Mouse (Mus musculus) limb, embryonic 12.5 days (tissue): Measurements from ENCODE around the gene Hspa1l. TPM values are rescaled to one million over a fixed set of nuclear protein-coding genes. Genes with fewer than 3 reads are reported as not detected.
"Not testable (repeated sequence)": the region's sequence is repeated elsewhere in the genome, so short reads cannot be mapped to it uniquely, and the experiment has no call there.

Experiments used
- ATAC-seq: fragments of 200-750 bp; cut with Nextera tagmentation; 2 replicates; pipeline ENCODE4 v1.8.0; 2017; ENCODE audit warnings: low read depth, moderate TSS enrichment; ENCODE audit not compliant: insufficient number of reproducible peaks, insufficient read depth, low FRiP score, low TSS enrichment
- H3K27ac ChIP-seq: fragments of 300-500 bp; sonication (generic); 2 replicates; pipeline ENCODE4 v1.5.1; 2016; ENCODE audit warnings: mild to moderate bottlenecking, moderate library complexity
- H3K27me3 ChIP-seq: fragments of 300-500 bp; sonication (generic); 2 replicates; pipeline ENCODE4 v1.6.1; 2016; ENCODE audit warnings: mild to moderate bottlenecking, moderate library complexity
- H3K36me3 ChIP-seq: fragments of 300-500 bp; sonication (generic); 2 replicates; pipeline ENCODE4 v1.6.1; 2016; ENCODE audit warnings: mild to moderate bottlenecking, moderate library complexity
- H3K4me1 ChIP-seq: fragments of 300-500 bp; sonication (generic); replicated peaks from 2 replicates; pipeline ENCODE4 v1.6.1; 2016
- H3K4me2 ChIP-seq: fragments of 300-500 bp; sonication (generic); 2 replicates; pipeline ENCODE4 v1.6.1; 2016; ENCODE audit warnings: mild to moderate bottlenecking, moderate library complexity
- H3K4me3 ChIP-seq: fragments of 300-500 bp; sonication (generic); replicated peaks from 2 replicates; pipeline ENCODE4 v1.5.1; 2016; ENCODE audit warnings: mild to moderate bottlenecking
- H3K9ac ChIP-seq: fragments of 300-500 bp; sonication (generic); replicated peaks from 2 replicates; pipeline ENCODE4 v1.6.1; 2016; ENCODE audit warnings: mild to moderate bottlenecking, moderate library complexity
- H3K9me3 ChIP-seq: fragments of 300-500 bp; sonication (generic); 2 replicates; pipeline ENCODE4 v1.6.1; 2016; ENCODE audit warnings: mild to moderate bottlenecking, moderate library complexity
- WGBS: fragments of 180-500 bp; shearing (Covaris S2); methylation state at CpG from one replicate; pipeline ENCODE4 v1.1.7; 2016; 5-methylcytosine and 5-hydroxymethylcytosine counted together
- polyA plus RNA-seq: library from polyadenylated mRNA; unstranded; fragments of >200 nt; fragmentation: Nextera tagmentation; extraction: Ambion mirVana; gene quantifications from 2 replicates; pipeline ENCODE4 v1.2.1, GENCODE M21; 2016

Hspa1l gene
- polyA plus RNA-seq, 1 experiment from 2014 or later, result 1.0 TPM

- no peaks in the 10 kb centered on the region for H3K9me3 ChIP-seq
- WGBS, result 15% methylated on average over 12 of the region's 12 CpGs
- peak overlapping the region; percentile 91 for H3K27ac ChIP-seq
- H3K4me2 ChIP-seq, result peak overlapping the region; percentile 65
- peak overlapping the region; percentile 66; the same call in 1 of the 2 replicates for H3K9ac ChIP-seq
- H3K36me3 ChIP-seq, result no peaks in the 10 kb centered on the region
- H3K4me3 ChIP-seq, result peak overlapping the region; percentile 55
- H3K4me1 ChIP-seq, result peaks cover 8% of the 10 kb centered on the region
- ATAC-seq, result no peak
- H3K27me3 ChIP-seq, result peaks cover 42% of the 10 kb centered on the region
Observed at GRCm38 (mm10) chr17:34959881-34960515, 12.5 kb upstream of the Hspa1l start.

GRCm38 (mm10) chr17:34960702-34961493, 11.6 kb upstream of the Hspa1l start:
- Histone ChIP-seq H3K9me3 (no peaks in the 10 kb centered on the region), H3K36me3 (no peaks in the 10 kb centered on the region), H3K27ac (no peak overlapping the region), H3K4me3 (no peak overlapping the region), H3K4me2 (no peak overlapping the region), H3K4me1 (peaks cover 8% of the 10 kb centered on the region), H3K27me3 (peaks cover 35% of the 10 kb centered on the region), H3K9ac (no peak overlapping the region)
- ATAC-seq, result no peak

- peaks cover 33% of the 10 kb centered on the region for H3K27me3 ChIP-seq
- peaks cover 8% of the 10 kb centered on the region for H3K4me1 ChIP-seq
- H3K36me3 ChIP-seq, result no peaks in the 10 kb centered on the region
- H3K4me3 ChIP-seq, result no peak overlapping the region
- ATAC-seq, result no peak
- H3K9me3 ChIP-seq, result no peaks in the 10 kb centered on the region
- no peak overlapping the region for H3K4me2 ChIP-seq
- H3K9ac ChIP-seq, result peak overlapping the region; percentile 37; the same call in 1 of the 2 replicates
- 35% methylated on average over 3 of the region's 3 CpGs for WGBS
- no peak overlapping the region for H3K27ac ChIP-seq
Observed at GRCm38 (mm10) chr17:34962125-34962524, 10.4 kb upstream of the Hspa1l start.

- Histone ChIP-seq H3K36me3 (no peaks in the 10 kb centered on the region), H3K27ac (no peak overlapping the region), H3K4me1 (peaks cover 8% of the 10 kb centered on the region), H3K9ac (no peak overlapping the region), H3K27me3 (peaks cover 40% of the 10 kb centered on the region), H3K4me2 (no peak overlapping the region), H3K4me3 (no peak overlapping the region), H3K9me3 (no peaks in the 10 kb centered on the region)
- ATAC-seq, result no peak
- WGBS, result 45% methylated on average over 1 of the region's 1 CpGs
Observed at GRCm38 (mm10) chr17:34962841-34963240, 9.7 kb upstream of the Hspa1l start.

GRCm38 (mm10) chr17:34964640-34965049, 7.9 kb upstream of the Hspa1l start:
- ATAC-seq, result no peak
- Histone ChIP-seq H3K27me3 (peaks cover 58% of the 10 kb centered on the region), H3K36me3 (no peaks in the 10 kb centered on the region), H3K4me3 (no peak overlapping the region), H3K4me2 (no peak overlapping the region), H3K4me1 (peaks cover 8% of the 10 kb centered on the region), H3K9ac (no peak overlapping the region), H3K27ac (no peak overlapping the region), H3K9me3 (no peaks in the 10 kb centered on the region)
- 23% methylated on average over 1 of the region's 1 CpGs for WGBS

GRCm38 (mm10) chr17:34965627-34966026, 6.9 kb upstream of the Hspa1l start:
- H3K9me3 ChIP-seq, result no peaks in the 10 kb centered on the region
- no peak overlapping the region for H3K27ac ChIP-seq
- H3K4me1 ChIP-seq, result no peaks in the 10 kb centered on the region
- no peak for ATAC-seq
- no peaks in the 10 kb centered on the region for H3K36me3 ChIP-seq
- no peak overlapping the region for H3K4me2 ChIP-seq
- 81% methylated on average over 5 of the region's 5 CpGs for WGBS
- H3K4me3 ChIP-seq, result no peak overlapping the region
- peaks cover 65% of the 10 kb centered on the region for H3K27me3 ChIP-seq
- H3K9ac ChIP-seq, result no peak overlapping the region

- H3K27ac ChIP-seq, H3K4me1 ChIP-seq, H3K9me3 ChIP-seq, H3K9ac ChIP-seq, H3K4me3 ChIP-seq, H3K36me3 ChIP-seq, H3K4me2 ChIP-seq, ATAC-seq: not testable (repeated sequence)
- WGBS, result 68% methylated on average over 9 of the region's 11 CpGs
- peaks cover 40% of the 10 kb centered on the region for H3K27me3 ChIP-seq
Observed at GRCm38 (mm10) chr17:34969822-34970221, 2.7 kb upstream of the Hspa1l start, which contains the start of gene Gm20481. Gene Gm20481 (plus strand): TSS chr17:34969912.

GRCm38 (mm10) chr17:34970850-34971249, 1.7 kb upstream of the Hspa1l start:
- not testable (repeated sequence) for H3K9me3 ChIP-seq, H3K4me3 ChIP-seq, ATAC-seq, H3K4me2 ChIP-seq, H3K36me3 ChIP-seq, H3K9ac ChIP-seq, H3K27ac ChIP-seq, H3K4me1 ChIP-seq
- WGBS, result 41% methylated on average over 26 of the region's 37 CpGs
- peaks cover 39% of the 10 kb centered on the region for H3K27me3 ChIP-seq

- H3K36me3 ChIP-seq, H3K4me1 ChIP-seq, H3K9ac ChIP-seq, H3K27ac ChIP-seq, H3K9me3 ChIP-seq: not testable (repeated sequence)
- ATAC-seq, result peak; percentile 40; the same call in 1 of the 2 replicates
- peak overlapping the region; percentile 77 for H3K4me2 ChIP-seq
- WGBS, result 4% methylated on average over 28 of the region's 43 CpGs
- peaks cover 36% of the 10 kb centered on the region for H3K27me3 ChIP-seq
- peak overlapping the region; percentile 42 for H3K4me3 ChIP-seq
Observed at GRCm38 (mm10) chr17:34971694-34972068, 822 bp upstream of the Hspa1l start.

GRCm38 (mm10) chr17:34975581-34976492, 3.3 kb downstream of the Hspa1l start:
- no peak overlapping the region for H3K4me3 ChIP-seq
- no peaks in the 10 kb centered on the region for H3K36me3 ChIP-seq
- no peak overlapping the region for H3K9ac ChIP-seq
- no peak overlapping the region for H3K27ac ChIP-seq
- ATAC-seq, result no peak
- H3K9me3 ChIP-seq, result no peaks in the 10 kb centered on the region
- 77% methylated on average over 3 of the region's 3 CpGs for WGBS
- H3K4me1 ChIP-seq, result peaks cover 8% of the 10 kb centered on the region
- H3K27me3 ChIP-seq, result no peaks in the 10 kb centered on the region
- no peak overlapping the region for H3K4me2 ChIP-seq

- ATAC-seq, result no peak
- no peak overlapping the region for H3K27ac ChIP-seq
- no peaks in the 10 kb centered on the region for H3K9me3 ChIP-seq
- WGBS, result 91% methylated on average over 20 of the region's 20 CpGs
- H3K4me2 ChIP-seq, result no peak overlapping the region
- no peak overlapping the region for H3K9ac ChIP-seq
- H3K4me1 ChIP-seq, result peaks cover 12% of the 10 kb centered on the region
- no peaks in the 10 kb centered on the region for H3K36me3 ChIP-seq
- no peaks in the 10 kb centered on the region for H3K27me3 ChIP-seq
- no peak overlapping the region for H3K4me3 ChIP-seq
Observed at GRCm38 (mm10) chr17:34977000-34977399, 4.5 kb downstream of the Hspa1l start.
